Mouse (Mus musculus) mouse embryonic stem cell (cell line): Measurements from ENCODE around the gene Lins1.

Experiments used
- in situ Hi-C, 2 experiments: fragments of 300-500 bp; cut with MboI; formaldehyde crosslinking; loops; 1 replicate in 1 of 2; 3 replicates in 1 of 2; pipeline ENCODE4 v1.14.3; 2019 to 2020; ENCODE audit warnings: low sequenced_read_pairs in 2 of 2, low pct_unique_long_range_greater_than_20kb in 1 of 2, mixed read lengths in 1 of 2; ENCODE audit not compliant: unreplicated experiment in 1 of 2

The Lins1 gene

GRCm38 (mm10) chr7:66704631-66705030 lies 14.9 kb downstream of the Lins1 start:
- in situ Hi-C loops, result no loop called here

- in situ Hi-C loops, result no loop called here
Measured at GRCm38 (mm10) chr7:66711166-66711565, 21.5 kb downstream of the Lins1 start.

GRCm38 (mm10) chr7:66724514-66724913 lies 34.8 kb downstream of the Lins1 start:
- in situ Hi-C loops, result no loop called here

GRCm38 (mm10) chr7:66724954-66725353 lies 35.3 kb downstream of the Lins1 start:
- in situ Hi-C loops, result no loop called here

- in situ Hi-C loops, result no loop called here
Measured at GRCm38 (mm10) chr7:66728072-66728471, 38.4 kb downstream of the Lins1 start.

- in situ Hi-C loops, result no loop called here
Measured at GRCm38 (mm10) chr7:66729232-66729631, 39.5 kb downstream of the Lins1 start.

GRCm38 (mm10) chr7:66733431-66733830 lies 43.7 kb downstream of the Lins1 start:
- in situ Hi-C loops, result no loop called here

GRCm38 (mm10) chr7:66733882-66734281 lies 44.2 kb downstream of the Lins1 start:
- in situ Hi-C loops, result no loop called here

- in situ Hi-C loops, result no loop called here
Measured at GRCm38 (mm10) chr7:66734466-66734865, 44.8 kb downstream of the Lins1 start.

GRCm38 (mm10) chr7:66734993-66735392 lies 45.3 kb downstream of the Lins1 start:
- in situ Hi-C loops, result no loop called here

GRCm38 (mm10) chr7:66737418-66737817 lies 47.7 kb downstream of the Lins1 start:
- in situ Hi-C loops, result no loop called here

GRCm38 (mm10) chr7:66741008-66741407 lies 51.3 kb downstream of the Lins1 start:
- in situ Hi-C loops, result no loop called here

- in situ Hi-C loops, result no loop called here
Measured at GRCm38 (mm10) chr7:66741412-66741811, 51.7 kb downstream of the Lins1 start.

- in situ Hi-C loops, result no loop called here
Measured at GRCm38 (mm10) chr7:66743377-66743781, 53.7 kb downstream of the Lins1 start, which contains the start of gene Cers3. Gene Cers3, plus strand, starts transcription at chr7:66743504.

- in situ Hi-C loops, result no loop called here
Measured at GRCm38 (mm10) chr7:66746972-66747371, 57.3 kb downstream of the Lins1 start.

- in situ Hi-C loops, result no loop called here
Measured at GRCm38 (mm10) chr7:66749998-66750397, 60.3 kb downstream of the Lins1 start.

GRCm38 (mm10) chr7:66753816-66754215 lies 64.1 kb downstream of the Lins1 start:
- in situ Hi-C loops, result no loop called here

GRCm38 (mm10) chr7:66755611-66756010 lies 65.9 kb downstream of the Lins1 start:
- in situ Hi-C loops, result no loop called here
